ENCODE assay signal across 8 mouse cellular contexts in the genomic region with DNA sequence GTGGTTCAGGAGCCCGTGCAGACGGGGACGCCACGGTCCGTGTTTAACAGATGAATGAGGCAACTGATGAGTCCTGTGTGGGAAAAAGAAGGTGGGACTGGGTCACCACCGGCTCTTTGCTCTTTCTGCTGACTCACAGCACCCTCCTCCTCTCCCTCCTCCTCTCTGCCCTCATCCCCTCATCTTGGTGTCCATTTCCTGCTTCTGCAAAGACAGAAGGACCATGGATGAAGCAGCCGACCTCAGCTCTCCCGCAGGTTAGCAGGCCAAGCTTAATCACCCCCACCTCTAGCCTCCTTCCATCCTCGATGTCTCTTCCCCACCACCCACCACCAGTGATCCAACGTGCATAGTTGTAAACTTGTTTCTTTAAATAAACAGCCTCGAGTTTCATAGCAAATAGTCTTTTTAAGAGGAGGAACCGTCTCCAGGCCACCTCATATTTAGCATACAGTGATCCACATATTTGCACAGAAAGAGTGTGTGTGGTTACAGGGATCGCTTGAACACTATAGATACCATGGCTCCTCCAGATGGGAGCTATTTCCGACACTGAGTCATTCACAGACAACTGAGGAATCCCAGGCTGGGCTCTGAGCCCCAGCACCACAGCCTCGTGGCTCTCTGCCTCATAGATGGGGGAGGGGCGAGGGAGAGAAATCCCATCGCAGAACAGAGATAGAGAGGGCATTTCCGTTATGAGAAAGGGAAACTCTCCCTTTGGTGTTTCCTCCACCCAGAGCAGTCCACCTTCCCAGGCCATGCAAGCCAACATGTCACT. TPM values are rescaled to one million over a fixed set of nuclear protein-coding genes. Genes with fewer than 3 reads are reported as not detected.
DNase-seq lines count a peak whose midpoint lies in the region; ATAC-seq and TF ChIP-seq lines count a peak whose summit lies in the region.

No protein-coding gene starts in this region.

- H3K36me3 ChIP-seq in C2C12 (ENCODE audit: control insufficient read depth, insufficient read depth), result no peaks in the 10 kb centered on the region
- no peaks in the 10 kb centered on the region for H3K36me3 ChIP-seq in thymus, adult 2 months (ENCODE audit: control insufficient read depth, insufficient read depth, low read length)

- TF ChIP-seq CTCF in C2C12 (IDR thresholded peaks at IDR 0.05; ENCODE audit: control insufficient read depth, insufficient read depth, insufficient read length), result no peak
- TF ChIP-seq CTCF in thymus, adult 2 months (IDR thresholded peaks at IDR 0.05; ENCODE audit: borderline replicate concordance, control insufficient read depth, extremely low read depth, insufficient read depth, low read length, poor library complexity), result no peak

- peaks cover 4% of the 10 kb centered on the region for H3K79me2 ChIP-seq in C2C12 (ENCODE audit: control insufficient read depth, insufficient read depth)

- H3K27me3 ChIP-seq in C2C12 (ENCODE audit: control insufficient read depth, insufficient read depth, insufficient read length), result no peaks in the 10 kb centered on the region
- H3K27me3 ChIP-seq in thymus, adult 2 months (ENCODE audit: control insufficient read depth, insufficient read depth, low read length), result no peaks in the 10 kb centered on the region

- peak; percentile 81 to 82 for DNase-seq in cerebellum, postnatal 10 days
- DNase-seq in heart, adult 18-20 months, result peak; percentile 49 to 50
- DNase-seq in layer of hippocampus, adult 9-11 months, result peak; percentile 83
- DNase-seq in right cerebral cortex, postnatal 25 days, result peak; percentile 77
- DNase-seq in thymus, adult 2 months, result no peak

- no peak for ATAC-seq in cerebellum, adult (ENCODE audit: insufficient number of reproducible peaks, low FRiP score, low TSS enrichment)
- no peak for ATAC-seq in monocyte, adult 5-6 weeks (replicated peaks; ENCODE audit: insufficient number of reproducible peaks, low FRiP score, low TSS enrichment, poor library complexity, severe bottlenecking)

- no peak overlapping the region for H3K27ac ChIP-seq in thymus, adult 2 months (ENCODE audit: control insufficient read depth, insufficient read depth, low read length)

- H3K4me1 ChIP-seq in thymus, adult 2 months (replicated peaks; ENCODE audit: control insufficient read depth, insufficient read depth, low read length), result no peaks in the 10 kb centered on the region

- H3ac ChIP-seq in C2C12 (ENCODE audit: control insufficient read depth, insufficient read length, low read depth), result peak overlapping the region; percentile 22

- no peaks in the 10 kb centered on the region for H3K79me3 ChIP-seq in C2C12 (ENCODE audit: low read depth)

- TF ChIP-seq POLR2A in thymus, adult 2 months (IDR thresholded peaks at IDR 0.05; ENCODE audit: control insufficient read depth, extremely low read depth, insufficient read depth, low read length, poor library complexity), result no peak

- no peak overlapping the region for H3K4me3 ChIP-seq in C2C12 (ENCODE audit: insufficient read depth, poor library complexity, severe bottlenecking)
- no peak overlapping the region for H3K4me3 ChIP-seq in thymus, adult 2 months (ENCODE audit: control insufficient read depth, insufficient read depth, low read length)

- 68% methylated on average over 18 of the region's 18 CpGs for WGBS in thymus, adult 2 months

TF ChIP-seq in C2C12, 6 proteins besides CTCF, POLR2A, EP300 and RAD21:
- TF ChIP-seq USF1 (IDR thresholded peaks at IDR 0.05; ENCODE audit: low read depth) (no peak), FOSL1 (IDR thresholded peaks at IDR 0.05; ENCODE audit: insufficient read depth, low read length, poor library complexity, severe bottlenecking) (peak; percentile 43), MAX (IDR thresholded peaks at IDR 0.05) (peak; percentile 85)

RNA-seq across cellular contexts. Expression of a gene that starts 58.6 kb away (rescaled TPM):
- polyA plus RNA-seq in C2C12 (2012; fragmentation: generic; extraction: Trizol), result 9.0 TPM
- 1 to 10 TPM; 2.0 to 2.5 TPM for total RNA-seq in heart, adult 18-20 months (2021)
- total RNA-seq in monocyte, adult 5-6 weeks (2017), result 0.19 to 0.85 TPM in 2 of 3 replicates, not detected in the other
- 1.9 TPM in 2 replicates for polyA plus RNA-seq in thymus, adult 2 months (2012; rRNA removed)
